Mouse (Mus musculus) embryonic stem cell, embryonic (primary cell): ENCODE data around the gene Ube2g1.

Experiments
- CTCF ChIA-PET, 4 experiments: fragments of 300-600 bp in 2 of 4; fragments of 350-600 bp in 2 of 4; sonication (Branson Sonifier 250); formaldehyde crosslinking; loops; one replicate each; lab custom pipeline; 2022; ENCODE audit warnings: inconsistent platforms in 2 of 4; lab: Charles Lee
- POLR2A ChIA-PET, 4 experiments: fragments of 300-600 bp in 2 of 4; fragments of 350-600 bp in 2 of 4; sonication (Branson Sonifier 250); formaldehyde crosslinking; loops; one replicate each; lab custom pipeline; 2022; ENCODE audit warnings: antibody characterized with exemption in 4 of 4, inconsistent platforms in 1 of 4; lab: Charles Lee

Gene Ube2g1

DNA sequence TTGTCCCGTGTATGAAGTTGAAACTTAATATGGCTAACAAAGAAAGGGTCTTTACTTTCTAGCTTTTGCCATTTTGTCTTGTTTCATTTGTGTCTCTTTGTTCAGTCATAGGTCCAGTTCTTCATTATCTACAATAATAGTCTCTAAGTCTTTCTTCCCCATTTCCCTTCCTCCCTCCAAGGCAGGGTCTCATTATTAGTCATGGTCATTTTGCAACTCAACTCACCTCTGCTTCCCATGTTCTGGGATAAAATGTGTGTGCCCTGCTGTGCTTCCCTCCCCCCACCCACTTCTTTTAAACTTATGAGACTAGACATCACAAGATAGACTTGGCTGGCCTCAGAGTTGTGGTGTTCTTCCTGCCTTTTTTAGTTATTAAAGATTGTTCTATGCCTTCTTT is 53.3 kb downstream of the Ube2g1 start:
- CTCF ChIA-PET = interaction anchor here in 2 of 4 experiments (0.6 to 1.3 kb wide), 2 partner anchors 90 to 263 kb away, joined by 3 to 4 read pairs; no protein-coding TSS in a partner anchor

DNA sequence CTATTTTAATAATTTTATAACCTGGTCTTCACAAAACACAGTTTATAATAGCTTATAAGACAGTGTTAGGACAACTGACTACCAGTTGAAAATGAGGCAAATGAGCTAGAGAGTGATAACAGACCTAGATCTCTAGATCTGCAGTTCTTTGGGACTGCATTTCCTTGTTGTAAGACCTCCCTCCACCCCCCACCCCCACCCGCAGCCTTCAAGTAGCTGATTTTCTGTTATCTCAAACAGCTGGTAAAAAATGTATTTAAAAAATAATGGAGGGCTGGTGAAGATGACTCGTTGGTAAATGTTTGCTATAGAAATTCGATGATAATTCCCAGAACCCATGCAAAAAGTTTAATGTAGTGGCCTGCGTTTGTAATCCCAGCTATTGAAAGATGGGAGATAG is 57.6 kb downstream of the Ube2g1 start:
- ChIA-PET CTCF (no interaction called here), POLR2A (interaction anchor here in 2 of 4 experiments (0.7 to 1.6 kb wide), 7 partner anchors 10 to 131 kb away, joined by 3 to 6 read pairs (median 4); partner anchors contain the start of genes Cyb5d2 (in 1 of the 2) and Zzef1 (in 1 of the 2))

More for the DNA sequence above, 53.3 kb downstream of the Ube2g1 start:
- POLR2A ChIA-PET = interaction anchor here in 2 of 4 experiments (0.6 to 1.4 kb wide), 9 partner anchors 10 to 285 kb away, joined by 3 to 4 read pairs (median 3); no protein-coding TSS in a partner anchor

DNA sequence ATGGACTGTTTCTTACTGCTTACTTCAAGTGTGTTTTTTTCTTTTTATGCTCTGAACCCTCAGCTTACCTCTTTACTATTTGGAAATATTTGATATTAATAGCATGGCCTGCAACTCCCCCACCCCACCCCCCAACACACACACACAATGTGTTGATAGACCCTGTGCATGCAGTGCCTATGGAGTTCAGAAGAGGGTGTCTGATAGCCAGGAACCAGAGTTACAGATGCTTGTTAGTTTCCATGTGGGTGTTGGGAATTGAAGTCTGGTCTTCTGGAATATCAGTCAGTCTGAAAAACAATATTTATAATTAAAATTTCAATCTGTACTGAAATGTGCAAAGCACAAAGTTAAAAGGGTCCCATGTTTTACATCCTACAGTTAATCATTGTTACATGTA is 63.6 kb downstream of the Ube2g1 start:
- CTCF ChIA-PET = no interaction called here
- POLR2A ChIA-PET = interaction anchor here in 2 of 4 experiments (1.2 to 1.4 kb wide), 5 partner anchors 10 to 100 kb away, joined by 3 read pairs; no protein-coding TSS in a partner anchor

DNA sequence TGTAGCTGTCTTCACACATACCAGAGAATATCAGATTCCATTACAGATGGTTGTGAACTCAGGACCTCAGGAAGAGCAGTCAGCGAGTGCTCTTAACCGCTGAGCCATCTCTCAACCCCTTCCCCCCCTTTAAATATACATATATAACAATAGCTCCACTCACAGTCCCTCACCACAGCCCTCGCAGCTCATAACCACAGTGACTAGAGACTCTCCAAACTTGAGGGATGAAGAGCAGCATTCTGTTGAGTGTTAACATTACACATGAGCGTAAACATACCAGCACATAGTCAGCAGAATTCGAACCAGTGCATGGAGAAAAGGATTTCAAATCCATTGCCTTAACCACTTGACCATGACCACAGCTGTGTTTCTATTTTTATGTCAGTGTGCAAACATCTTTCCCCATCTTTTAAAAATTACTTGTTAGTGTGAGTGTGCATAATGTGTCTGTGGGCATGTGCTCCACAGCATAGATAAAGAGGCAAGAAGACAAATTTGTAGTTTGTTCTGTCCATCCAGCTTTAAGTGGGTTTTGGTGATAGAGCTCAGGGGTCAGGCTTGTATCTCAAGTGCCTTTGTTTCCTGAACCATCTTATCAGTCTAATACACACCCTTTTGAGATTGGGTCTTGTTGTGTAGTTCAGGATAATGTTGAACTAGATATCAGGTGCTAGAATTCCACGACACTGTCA is 64.4 kb downstream of the Ube2g1 start:
- CTCF ChIA-PET = interaction anchor here in 1 of 4 experiments (0.7 kb wide), 1 partner anchor 95 kb away, joined by 4 read pairs; no protein-coding TSS in a partner anchor
- POLR2A ChIA-PET = interaction anchor here in 3 of 4 experiments (0.7 to 1.4 kb wide), 8 partner anchors 10 to 325 kb away, joined by 3 to 7 read pairs (median 4); no protein-coding TSS in a partner anchor

DNA sequence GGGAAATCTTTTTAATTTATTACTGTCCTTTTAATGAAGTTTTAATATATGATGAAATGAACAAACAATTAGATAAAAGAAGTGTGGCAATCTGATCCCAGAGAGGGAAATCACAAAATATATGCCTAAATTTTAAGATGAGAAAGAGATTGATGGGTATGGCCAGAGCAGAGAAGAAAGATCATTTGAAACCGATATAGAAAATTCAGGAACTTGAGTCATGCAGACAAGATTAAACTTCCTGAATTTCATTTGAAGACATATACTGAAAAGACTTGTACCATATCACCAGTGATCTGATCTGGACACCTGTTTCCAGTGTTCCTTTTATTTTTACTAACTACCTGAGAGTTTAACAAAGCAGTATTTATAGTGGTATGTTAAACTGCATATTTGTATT is 65.4 kb downstream of the Ube2g1 start:
- CTCF ChIA-PET = no interaction called here
- POLR2A ChIA-PET = interaction anchor here in 2 of 4 experiments (0.7 to 1.2 kb wide), 2 partner anchors 13 to 26 kb away, joined by 3 to 4 read pairs; no protein-coding TSS in a partner anchor

DNA sequence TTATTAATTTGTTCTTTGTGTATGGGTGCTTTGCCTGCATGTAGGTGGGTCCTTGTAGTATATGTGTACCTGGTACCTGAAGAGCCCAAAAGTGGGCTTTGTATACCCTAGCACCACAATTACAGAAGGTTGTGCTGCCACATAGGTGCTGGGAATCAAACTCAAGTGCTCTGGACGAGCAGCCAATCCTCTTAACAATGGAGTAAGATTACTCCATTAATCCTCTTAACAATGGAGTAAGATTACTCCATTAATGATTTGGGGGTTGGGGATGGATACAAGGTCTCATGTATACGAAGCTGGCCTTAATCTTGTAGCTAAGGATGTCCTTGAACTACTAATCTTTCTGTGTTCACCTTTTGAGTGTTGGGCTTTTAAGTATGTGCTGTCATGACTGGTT is 68.2 kb downstream of the Ube2g1 start:
- ChIA-PET POLR2A (interaction anchor here in 2 of 4 experiments (0.6 to 1.7 kb wide), 6 partner anchors 11 to 120 kb away, joined by 3 to 4 read pairs (median 3); partner anchors contain the start of genes Ankfy1 (in 1 of the 2), Cyb5d2 (in 1 of the 2) and Zzef1 (in 1 of the 2)), CTCF (interaction anchor here in 1 of 4 experiments (0.6 kb wide), 1 partner anchor 81 kb away, joined by 3 read pairs; no protein-coding TSS in a partner anchor)

DNA sequence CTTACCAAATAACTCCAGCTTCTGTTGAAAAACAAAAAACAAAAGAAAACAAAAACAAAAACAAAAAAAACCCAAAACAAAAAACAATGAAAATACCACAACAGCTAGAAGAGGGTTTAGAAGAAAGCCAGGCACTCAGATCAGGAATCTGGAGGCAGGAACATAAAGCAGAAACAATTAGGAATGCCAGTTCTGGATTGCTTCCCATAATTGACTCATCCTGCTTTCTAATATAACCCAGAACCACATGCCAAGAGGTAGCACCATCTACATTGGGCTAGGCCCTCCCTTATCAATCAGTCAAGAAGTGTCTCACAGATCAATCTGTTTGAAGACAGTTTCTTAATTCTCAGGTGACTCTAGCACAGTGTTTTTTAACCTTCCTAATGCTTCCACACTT is 73.6 kb downstream of the Ube2g1 start:
- ChIA-PET CTCF (no interaction called here), POLR2A (interaction anchor here in 2 of 4 experiments (0.6 to 1.0 kb wide), 2 partner anchors 9 to 144 kb away, joined by 4 to 5 read pairs; partner anchors contain the start of gene Ankfy1 (in 1 of the 2))

DNA sequence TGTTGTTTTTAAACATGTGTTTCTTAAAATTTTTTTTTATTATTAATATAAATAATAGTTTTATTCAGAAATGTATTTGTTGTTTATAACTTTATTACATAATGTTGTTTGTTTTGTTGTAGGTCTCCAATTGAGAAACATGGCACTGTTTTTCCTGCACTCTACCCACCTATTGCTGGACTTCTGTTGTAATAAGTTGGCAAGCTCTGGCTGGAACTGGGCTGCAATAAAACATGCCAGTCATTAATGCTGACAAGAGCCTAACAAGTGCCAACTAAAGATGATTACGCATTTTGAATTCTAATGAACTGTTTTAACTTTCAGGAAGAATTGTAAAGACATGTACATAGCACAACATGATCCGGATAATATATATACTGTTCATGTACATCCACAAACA is 76.3 kb downstream of the Ube2g1 start:
- POLR2A ChIA-PET = interaction anchor here in 2 of 4 experiments (0.5 to 2.1 kb wide), 2 partner anchors 10 to 28 kb away, joined by 3 to 9 read pairs; no protein-coding TSS in a partner anchor
- CTCF ChIA-PET = no interaction called here

DNA sequence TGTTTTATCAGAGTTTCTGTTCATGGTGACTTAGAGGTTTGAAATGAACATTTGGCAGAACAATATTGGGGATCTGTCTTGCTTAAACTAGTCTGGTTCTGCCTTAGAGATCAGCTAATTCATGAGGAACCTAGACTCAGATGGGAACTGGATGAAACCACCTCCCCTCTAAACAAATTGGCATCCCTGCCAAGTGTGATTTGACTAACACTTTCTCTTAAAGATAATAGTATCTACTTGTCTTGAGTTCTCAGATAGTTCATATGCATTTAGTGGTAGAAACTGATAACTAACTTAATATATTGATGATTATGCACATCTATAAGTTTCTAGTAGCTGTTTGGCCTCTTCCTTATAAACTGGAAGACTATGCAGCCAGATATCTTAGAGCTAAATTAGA is 79.6 kb downstream of the Ube2g1 start:
- POLR2A ChIA-PET = interaction anchor here in 2 of 4 experiments (0.6 to 1.3 kb wide), 5 partner anchors 9 to 67 kb away, joined by 3 read pairs; no protein-coding TSS in a partner anchor
- CTCF ChIA-PET = no interaction called here

DNA sequence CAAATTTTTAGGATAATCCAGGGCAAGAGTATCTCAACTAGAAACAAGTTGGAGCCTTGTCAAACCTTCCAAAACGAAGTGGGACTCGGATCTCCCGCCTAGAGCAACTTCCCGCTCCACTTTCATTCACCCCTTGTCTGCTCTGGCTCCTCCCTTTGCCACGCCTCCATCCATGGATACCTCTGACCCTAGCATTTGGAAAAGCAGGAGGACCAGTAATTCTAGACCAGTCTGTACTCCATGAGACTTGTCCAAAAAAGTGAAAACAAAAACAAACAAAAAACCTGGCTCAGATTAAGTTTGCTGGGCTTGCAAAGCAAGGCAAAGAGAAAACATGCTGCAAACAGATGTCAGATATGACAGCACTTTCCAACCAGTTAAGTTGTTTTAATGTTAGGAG is 81.2 kb downstream of the Ube2g1 start:
- ChIA-PET CTCF (no interaction called here), POLR2A (interaction anchor here in 2 of 4 experiments (0.6 to 1.5 kb wide), 3 partner anchors 46 to 436 kb away, joined by 3 read pairs; no protein-coding TSS in a partner anchor)

DNA sequence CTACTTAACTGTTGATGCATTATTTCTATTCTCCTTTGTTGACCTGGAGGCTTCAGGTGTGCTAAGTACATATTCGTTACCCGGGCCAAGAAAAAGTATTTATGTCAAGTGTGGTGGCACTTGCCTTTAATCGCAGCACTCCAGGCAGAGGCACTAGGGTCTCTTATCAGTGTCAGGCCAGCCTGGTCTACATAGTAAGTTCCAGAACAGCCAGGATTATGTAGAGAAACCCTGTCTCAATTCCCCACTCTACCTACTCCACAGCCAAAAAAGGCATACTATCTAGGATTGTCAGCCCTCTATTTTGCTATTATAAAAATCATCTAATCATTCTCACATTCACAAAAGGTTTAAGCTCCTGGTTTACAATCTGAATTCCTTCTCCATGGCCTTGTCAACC is 82.0 kb downstream of the Ube2g1 start:
- ChIA-PET POLR2A (interaction anchor here in 2 of 4 experiments (0.7 to 1.9 kb wide), 10 partner anchors 9 to 147 kb away, joined by 3 to 12 read pairs (median 4); partner anchors contain the start of gene Ube2g1 (in 1 of the 2)), CTCF (no interaction called here)

DNA sequence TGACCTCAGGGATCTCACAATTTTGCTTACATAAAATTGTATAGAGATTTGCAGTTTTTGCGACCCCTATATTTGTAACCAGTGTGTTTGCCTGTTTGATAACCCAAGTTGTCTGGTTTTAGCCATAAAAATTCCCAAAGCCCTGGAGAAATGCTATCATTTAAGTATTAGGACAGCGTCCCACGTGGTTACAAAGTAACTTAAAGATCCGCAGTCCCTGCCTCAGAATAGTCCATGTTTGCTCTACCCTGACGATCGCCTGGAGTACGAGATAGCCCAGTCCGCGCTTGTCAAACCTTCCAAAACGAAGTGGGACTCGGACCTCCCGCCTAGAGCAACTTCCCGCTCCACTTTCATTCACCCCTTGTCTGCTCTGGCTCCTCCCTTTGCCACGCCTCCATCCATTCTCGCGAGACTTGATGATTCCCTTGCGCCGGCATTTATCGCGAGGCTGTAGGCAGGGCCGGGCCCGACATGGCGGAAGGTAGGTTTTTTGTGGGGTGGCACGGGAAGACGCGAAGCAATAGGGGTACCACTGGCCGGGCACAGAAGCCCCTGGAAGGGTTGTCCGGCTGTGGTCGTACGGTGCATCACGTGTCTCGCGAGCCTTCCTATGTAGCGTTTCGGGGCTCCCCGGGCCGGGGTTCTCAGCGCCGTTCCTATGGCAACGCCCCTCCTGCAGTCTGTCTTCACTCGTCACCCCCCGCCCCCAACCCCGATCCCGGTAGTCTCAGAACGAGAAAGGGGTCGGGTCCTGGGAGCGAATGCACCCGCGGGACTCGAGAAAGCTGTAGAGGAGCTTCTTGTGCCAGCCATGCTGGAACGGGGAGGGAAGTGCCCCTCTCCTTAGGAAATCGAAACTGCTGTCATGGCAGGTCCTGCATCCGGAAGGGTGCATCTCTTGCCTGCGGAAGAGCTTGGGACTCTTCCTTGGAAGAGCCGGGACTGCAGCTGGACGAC is 82.7 kb downstream of the Ube2g1 start, which contains the start of gene Ankfy1:
Gene Ankfy1, plus strand, starts transcription at position 456 of the 960 bp plus-strand sequence.
- ChIA-PET CTCF (interaction anchor here in 1 of 4 experiments (0.6 kb wide), 1 partner anchor 48 kb away, joined by 3 read pairs; no protein-coding TSS in a partner anchor), POLR2A (interaction anchor here (0.6 to 1.9 kb wide), 29 partner anchors 8 to 148 kb away, joined by 3 to 12 read pairs (median 3); partner anchors contain the start of genes Cyb5d2 (in 1 of the 4), Ube2g1 (in 1 of the 4) and Zzef1 (in 1 of the 4))

DNA sequence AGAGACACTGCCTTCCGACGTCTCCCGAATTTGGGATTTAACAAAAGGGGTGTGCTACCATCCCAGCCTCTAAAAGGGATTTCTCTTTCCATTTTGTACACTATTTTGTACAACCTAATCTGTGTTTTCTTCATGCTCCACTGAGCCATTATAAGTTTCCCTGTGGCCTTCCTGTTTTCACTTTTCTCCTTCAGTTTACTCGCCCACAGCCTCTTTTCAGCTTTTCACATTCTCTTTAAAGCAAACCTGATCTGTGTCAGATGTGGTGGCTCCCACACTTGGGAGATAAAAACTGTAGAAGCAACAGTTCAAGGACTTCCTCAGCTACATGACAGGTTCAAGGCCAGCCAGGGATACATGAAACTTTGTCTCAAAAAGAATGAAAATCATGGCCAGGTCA is 85.3 kb downstream of the Ube2g1 start:
- ChIA-PET POLR2A (interaction anchor here in 2 of 4 experiments (0.6 to 3.1 kb wide), 6 partner anchors 10 to 85 kb away, joined by 3 to 9 read pairs (median 4); partner anchors contain the start of gene Ube2g1 (in 1 of the 2)), CTCF (no interaction called here)

DNA sequence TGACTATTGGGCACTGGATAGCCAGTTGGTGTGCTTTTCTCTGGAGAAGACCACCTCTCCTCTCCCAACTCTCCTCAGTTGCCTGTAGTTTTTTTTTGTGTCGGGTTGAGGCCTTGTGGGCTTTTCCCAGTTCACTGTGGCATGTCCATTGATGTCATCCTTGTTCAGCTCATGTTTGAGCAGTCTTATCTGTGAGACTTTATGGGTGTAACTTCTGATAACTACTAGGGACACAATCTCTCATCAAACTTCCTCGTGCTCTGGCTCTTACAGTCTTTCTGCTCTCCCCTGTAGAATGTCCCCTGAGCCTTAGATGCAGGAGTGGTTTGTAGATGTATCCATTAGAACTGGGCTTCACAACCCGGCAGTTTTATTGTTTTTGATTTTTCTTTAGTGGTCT is 87.9 kb downstream of the Ube2g1 start:
- CTCF ChIA-PET = no interaction called here
- POLR2A ChIA-PET = interaction anchor here in 1 of 4 experiments (3.1 kb wide), 1 partner anchor 13 kb away, joined by 9 read pairs; no protein-coding TSS in a partner anchor

DNA sequence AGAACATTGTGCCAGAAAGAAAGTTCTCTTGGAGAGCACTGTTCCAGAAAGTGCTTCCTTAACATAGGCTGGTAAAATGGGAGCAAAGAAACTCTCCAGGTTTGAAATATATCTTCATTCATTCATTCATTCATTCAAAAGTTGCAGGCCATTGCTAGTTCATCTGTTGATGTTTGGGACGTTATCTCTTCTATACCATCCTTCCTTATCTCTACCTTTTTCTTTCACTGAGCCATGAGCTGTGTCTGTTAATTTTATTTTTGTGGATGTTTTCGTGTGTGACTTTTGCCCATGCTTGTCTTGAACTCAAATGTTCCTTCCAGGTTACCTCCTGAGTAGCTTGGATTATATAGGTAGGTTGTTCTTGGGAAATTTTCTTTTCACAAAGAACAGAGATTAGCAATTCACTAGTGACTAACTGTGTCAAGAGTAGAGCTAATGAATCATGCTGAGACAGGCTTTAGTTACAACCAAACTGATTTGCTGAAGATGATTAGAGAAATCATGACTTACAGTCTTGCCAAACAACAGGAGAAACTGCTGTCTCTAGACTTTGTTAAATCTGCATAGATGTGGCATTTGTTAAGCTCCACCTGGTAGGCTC is 89.4 kb downstream of the Ube2g1 start:
- CTCF ChIA-PET = interaction anchor here in 1 of 4 experiments (0.7 to 0.9 kb wide), 2 partner anchors 34 to 73 kb away, joined by 3 to 5 read pairs; no protein-coding TSS in a partner anchor
- POLR2A ChIA-PET = interaction anchor here in 1 of 4 experiments (0.7 kb wide), 1 partner anchor 83 kb away, joined by 4 read pairs; no protein-coding TSS in a partner anchor

DNA sequence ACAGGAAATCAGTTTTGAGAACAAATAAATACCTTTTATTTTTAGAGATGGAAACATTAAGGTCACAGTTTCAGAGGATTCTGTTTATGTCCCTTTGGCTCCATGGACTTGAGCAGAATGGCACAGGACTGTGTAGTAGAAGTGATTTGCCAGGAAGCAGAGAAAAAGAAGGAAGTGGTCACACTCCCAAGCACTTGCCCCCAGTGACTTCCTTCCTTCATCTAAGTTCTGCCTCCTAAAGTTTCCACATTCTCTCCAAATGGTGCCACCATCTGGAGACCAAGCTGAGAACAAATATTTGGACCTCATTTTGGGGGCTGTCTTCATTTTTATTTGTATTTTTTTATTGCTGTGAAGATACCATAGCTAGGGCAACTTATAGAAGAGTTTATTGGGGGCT is 90.2 kb downstream of the Ube2g1 start:
- CTCF ChIA-PET = interaction anchor here in 1 of 4 experiments (0.9 kb wide), 1 partner anchor 33 kb away, joined by 5 read pairs; no protein-coding TSS in a partner anchor
- POLR2A ChIA-PET = interaction anchor here in 1 of 4 experiments (0.9 to 1.3 kb wide), 3 partner anchors 15 to 127 kb away, joined by 3 read pairs; no protein-coding TSS in a partner anchor

DNA sequence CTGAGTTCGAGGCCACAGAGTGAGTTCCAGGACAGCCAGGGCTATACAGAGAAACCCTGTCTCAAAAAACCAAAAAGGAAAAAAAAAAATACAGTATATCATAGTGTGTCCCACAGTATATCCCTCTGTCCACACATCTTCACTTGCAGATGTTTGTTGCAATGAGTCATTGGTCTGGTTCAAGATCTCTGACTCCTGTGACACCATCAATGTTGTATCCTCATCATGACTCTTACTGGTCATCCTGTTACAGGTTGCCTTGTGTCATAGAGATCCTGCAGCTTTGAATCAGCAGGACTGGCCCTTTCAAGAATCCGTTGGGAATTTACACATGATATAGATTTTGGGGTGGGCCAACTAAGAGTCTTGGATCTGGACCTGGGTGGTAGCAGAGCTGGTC is 98.0 kb downstream of the Ube2g1 start:
- CTCF ChIA-PET = interaction anchor here in 2 of 4 experiments (0.7 to 0.8 kb wide), 3 partner anchors 18 to 134 kb away, joined by 3 read pairs; no protein-coding TSS in a partner anchor
- POLR2A ChIA-PET = interaction anchor here in 3 of 4 experiments (0.6 to 3.3 kb wide), 6 partner anchors 15 to 133 kb away, joined by 3 to 12 read pairs (median 3); partner anchors contain the start of gene Ankfy1 (in 2 of the 3)
